Mouse (Mus musculus): Measurements from ENCODE around the gene Atp5d. TPM values are rescaled to one million over a fixed set of nuclear protein-coding genes. Genes with fewer than 3 reads are reported as not detected.
A peak's percentile ranks its signal among the peaks of the same experiment; 100 is the strongest.

Gene Atp5d
- polyA plus RNA-seq, 1 experiment from 2014 or later, result 475 TPM

DNA sequence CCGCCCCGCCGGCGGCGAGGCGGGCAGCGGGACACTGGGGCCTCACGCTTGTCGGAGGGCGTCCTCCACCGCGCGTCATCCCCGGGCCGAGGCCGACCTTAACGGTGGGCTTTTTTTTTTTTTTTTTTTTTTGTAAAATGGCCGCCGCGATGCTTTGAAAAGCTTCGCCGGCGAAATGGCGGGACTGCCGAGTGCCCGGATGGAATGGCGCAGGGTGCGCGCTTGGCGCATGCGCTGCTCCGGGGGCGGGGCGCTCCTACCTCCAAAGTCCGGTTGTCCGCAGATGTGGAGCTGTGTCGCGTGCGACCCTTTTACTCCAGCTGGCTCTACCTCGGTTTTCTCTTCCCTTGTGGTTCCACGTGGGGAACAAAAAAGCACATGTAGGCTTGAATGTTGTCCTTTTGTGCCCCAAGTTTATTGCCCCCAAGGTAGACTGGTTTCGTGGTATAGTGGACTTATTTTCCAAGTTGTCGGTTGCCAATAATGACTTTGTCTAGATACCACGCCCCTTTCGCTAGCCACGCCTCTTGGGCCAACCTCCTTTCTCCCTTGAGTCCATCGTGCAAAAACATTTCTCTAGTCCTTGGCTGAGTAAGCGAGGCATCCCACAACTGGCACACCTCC is 29.7 kb downstream of the Atp5d start:
- H3K9ac ChIP-seq (ENCODE audit: low read depth, low read length), result peak overlapping the region; percentile 99
- H3K4me3 ChIP-seq (ENCODE audit: low read depth, low read length), result peak overlapping the region; percentile 80
- peak overlapping the region; percentile 73 for H3K4me2 ChIP-seq (ENCODE audit: low read depth, low read length)
- H3K4me1 ChIP-seq (ENCODE audit: control insufficient read depth, insufficient read depth, low read length), result peaks cover 22% of the 10 kb centered on the region
- peaks cover 31% of the 10 kb centered on the region for H3K36me3 ChIP-seq (ENCODE audit: control insufficient read depth, insufficient read depth, low read length)
- H3K27me3 ChIP-seq (replicated peaks; ENCODE audit: control insufficient read depth, insufficient read depth, low read length), result no peaks in the 10 kb centered on the region
- peak overlapping the region; percentile 99 for H3K27ac ChIP-seq (replicated peaks; ENCODE audit: low read depth, low read length)
- H3K9me3 ChIP-seq (ENCODE audit: control insufficient read depth, low read length), result no peaks in the 10 kb centered on the region
- ATAC-seq (ENCODE audit: low read depth) (peak; percentile 31), DNase-seq (ENCODE audit: low spot score) (peak; percentile 95)
- under 1% methylated on average over 34 of the region's 48 CpGs for WGBS

DNA sequence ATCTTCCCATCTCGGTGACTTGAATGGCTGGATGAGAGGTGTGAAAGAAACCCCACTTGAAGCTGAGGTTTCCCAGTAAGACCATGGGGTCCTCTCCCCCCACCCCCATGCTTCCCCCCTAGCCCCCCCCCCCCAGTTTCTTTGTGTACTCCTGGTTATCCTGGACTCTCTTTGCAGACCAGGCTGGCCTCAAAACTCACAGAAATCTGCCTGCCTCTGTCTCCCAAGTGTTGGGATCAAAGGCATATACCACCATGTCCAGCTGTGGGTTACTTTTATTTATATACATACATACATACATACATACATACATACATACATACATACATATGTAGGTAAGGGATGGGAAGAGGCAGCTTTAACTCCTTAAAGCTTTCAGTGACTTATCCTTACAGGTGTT is 30.6 kb downstream of the Atp5d start:
- no peak overlapping the region for H3K27ac ChIP-seq (replicated peaks; ENCODE audit: low read depth, low read length)

DNA sequence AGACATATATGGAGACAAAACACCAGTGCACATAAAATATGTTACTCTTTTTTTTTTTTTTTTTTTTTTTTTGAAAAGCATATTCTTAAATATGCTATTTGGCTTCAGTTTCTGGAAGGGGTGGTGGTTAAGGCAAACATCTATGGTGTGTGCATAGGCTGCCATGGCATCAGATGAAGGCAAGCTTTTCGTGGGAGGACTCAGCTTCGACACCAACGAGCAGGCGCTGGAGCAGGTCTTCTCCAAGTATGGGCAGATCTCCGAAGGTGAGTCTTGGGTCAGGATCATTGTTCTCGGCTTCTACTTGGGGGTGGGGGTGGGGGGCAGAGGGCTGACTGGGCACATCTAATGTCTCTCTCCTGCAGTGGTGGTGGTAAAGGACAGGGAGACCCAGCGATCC is 31.2 kb downstream of the Atp5d start:
- H3K27ac ChIP-seq (replicated peaks; ENCODE audit: low read depth, low read length), result no peak overlapping the region; the same call in 1 of the 2 replicates
- no peak overlapping the region for H3K4me3 ChIP-seq (ENCODE audit: low read depth, low read length)
- WGBS, result 94% methylated on average over 7 of the region's 7 CpGs
- DNase-seq (ENCODE audit: low spot score), result no peak
- H3K9me3 ChIP-seq (ENCODE audit: control insufficient read depth, low read length), result no peaks in the 10 kb centered on the region
- H3K27me3 ChIP-seq (replicated peaks; ENCODE audit: control insufficient read depth, insufficient read depth, low read length), result no peaks in the 10 kb centered on the region
- H3K36me3 ChIP-seq (ENCODE audit: control insufficient read depth, insufficient read depth, low read length), result peaks cover 31% of the 10 kb centered on the region
- peaks cover 19% of the 10 kb centered on the region for H3K4me1 ChIP-seq (ENCODE audit: control insufficient read depth, insufficient read depth, low read length)
- H3K4me2 ChIP-seq (ENCODE audit: low read depth, low read length), result no peak overlapping the region
- H3K9ac ChIP-seq (ENCODE audit: low read depth, low read length), result no peak overlapping the region
- no peak for ATAC-seq (ENCODE audit: low read depth)

More for the DNA sequence above, 30.6 kb downstream of the Atp5d start:
- H3K36me3 ChIP-seq (ENCODE audit: control insufficient read depth, insufficient read depth, low read length), result peaks cover 31% of the 10 kb centered on the region
- DNase-seq (ENCODE audit: low spot score) (no peak), ATAC-seq (ENCODE audit: low read depth) (no peak)
- H3K27me3 ChIP-seq (replicated peaks; ENCODE audit: control insufficient read depth, insufficient read depth, low read length), result no peaks in the 10 kb centered on the region
- H3K4me3 ChIP-seq (ENCODE audit: low read depth, low read length), result peak overlapping the region; percentile 80
- peaks cover 24% of the 10 kb centered on the region for H3K4me1 ChIP-seq (ENCODE audit: control insufficient read depth, insufficient read depth, low read length)
- whole genome bisulfite sequencing, result 65% methylated on average over 1 of the region's 1 CpGs
- H3K9ac ChIP-seq (ENCODE audit: low read depth, low read length), result peak overlapping the region; percentile 99
- peak overlapping the region; percentile 73 for H3K4me2 ChIP-seq (ENCODE audit: low read depth, low read length)
- no peaks in the 10 kb centered on the region for H3K9me3 ChIP-seq (ENCODE audit: control insufficient read depth, low read length)

DNA sequence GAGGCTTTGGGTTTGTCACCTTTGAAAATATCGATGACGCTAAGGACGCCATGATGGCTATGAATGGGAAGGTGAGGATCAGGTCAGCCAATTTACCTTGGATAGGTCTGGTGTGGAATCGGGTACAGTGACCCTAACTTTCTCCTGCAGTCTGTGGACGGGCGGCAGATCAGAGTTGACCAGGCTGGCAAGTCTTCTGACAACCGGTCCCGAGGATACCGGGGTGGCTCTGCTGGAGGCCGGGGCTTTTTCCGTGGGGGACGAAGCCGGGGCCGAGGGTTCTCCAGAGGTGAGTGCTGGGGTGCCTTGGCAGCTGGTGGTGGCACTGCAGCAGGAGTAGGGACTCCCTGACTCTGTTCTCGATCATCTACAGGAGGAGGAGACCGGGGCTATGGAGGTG is 31.6 kb downstream of the Atp5d start:
- no peak for DNase-seq (ENCODE audit: low spot score)
- peaks cover 17% of the 10 kb centered on the region for H3K4me1 ChIP-seq (ENCODE audit: control insufficient read depth, insufficient read depth, low read length)
- no peak overlapping the region for H3K4me3 ChIP-seq (ENCODE audit: low read depth, low read length)
- no peak overlapping the region for H3K4me2 ChIP-seq (ENCODE audit: low read depth, low read length)
- WGBS, result 93% methylated on average over 16 of the region's 16 CpGs
- no peaks in the 10 kb centered on the region for H3K27me3 ChIP-seq (replicated peaks; ENCODE audit: control insufficient read depth, insufficient read depth, low read length)
- H3K9ac ChIP-seq (ENCODE audit: low read depth, low read length), result no peak overlapping the region
- ATAC-seq (ENCODE audit: low read depth), result no peak
- H3K27ac ChIP-seq (replicated peaks; ENCODE audit: low read depth, low read length), result no peak overlapping the region
- no peaks in the 10 kb centered on the region for H3K9me3 ChIP-seq (ENCODE audit: control insufficient read depth, low read length)
- H3K36me3 ChIP-seq (ENCODE audit: control insufficient read depth, insufficient read depth, low read length), result peaks cover 31% of the 10 kb centered on the region

DNA sequence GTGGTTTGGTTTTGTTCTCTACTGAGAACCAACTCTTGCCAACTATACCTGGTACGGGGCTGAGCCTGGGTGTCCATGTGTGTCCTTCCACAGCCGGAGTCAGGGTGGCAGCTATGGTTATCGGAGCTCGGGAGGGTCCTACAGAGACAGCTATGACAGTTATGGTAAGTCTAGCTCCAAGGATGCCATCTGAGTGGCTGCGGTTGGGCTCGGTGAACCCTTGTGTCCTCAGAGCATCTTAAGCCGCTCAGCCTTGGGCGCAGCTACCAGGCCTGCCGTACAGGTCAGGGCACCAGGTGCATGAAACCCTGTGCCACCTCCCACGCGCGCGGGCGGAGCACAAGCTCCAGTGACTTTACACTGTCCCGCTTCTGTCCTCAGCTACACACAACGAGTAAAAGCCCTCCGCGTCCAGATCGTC is 32.2 kb downstream of the Atp5d start:
- Histone ChIP-seq H3K4me3 (ENCODE audit: low read depth, low read length) (no peak overlapping the region), H3K27ac (replicated peaks; ENCODE audit: low read depth, low read length) (no peak overlapping the region), H3K4me1 (ENCODE audit: control insufficient read depth, insufficient read depth, low read length) (peaks cover 12% of the 10 kb centered on the region), H3K27me3 (replicated peaks; ENCODE audit: control insufficient read depth, insufficient read depth, low read length) (no peaks in the 10 kb centered on the region), H3K36me3 (ENCODE audit: control insufficient read depth, insufficient read depth, low read length) (peaks cover 31% of the 10 kb centered on the region), H3K9me3 (ENCODE audit: control insufficient read depth, low read length) (no peaks in the 10 kb centered on the region), H3K4me2 (ENCODE audit: low read depth, low read length) (no peak overlapping the region), H3K9ac (ENCODE audit: low read depth, low read length) (no peak overlapping the region)
- no peak for DNase-seq (ENCODE audit: low spot score)
- no peak for ATAC-seq (ENCODE audit: low read depth)
- 96% methylated on average over 18 of the region's 19 CpGs for WGBS

DNA sequence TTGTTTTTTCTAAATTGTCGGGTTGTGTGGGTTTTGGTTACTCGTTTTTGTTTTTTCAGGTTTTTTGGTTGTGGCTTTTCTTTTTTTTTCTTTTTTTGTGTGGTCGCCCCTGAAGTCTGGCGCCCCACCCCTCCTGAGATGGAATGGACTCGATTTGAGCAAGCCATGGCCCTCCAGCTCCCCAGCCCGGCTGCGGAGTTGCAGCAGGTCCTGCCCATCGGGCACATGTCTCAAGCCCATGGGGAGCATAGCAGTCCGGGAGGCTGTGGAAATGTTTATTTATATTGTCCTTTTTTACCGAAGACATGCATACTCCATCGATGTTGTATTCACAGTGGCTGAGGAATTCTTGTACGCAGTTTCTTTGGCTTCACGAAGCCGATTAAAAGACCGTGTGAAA is 32.8 kb downstream of the Atp5d start:
- peaks cover 31% of the 10 kb centered on the region for H3K36me3 ChIP-seq (ENCODE audit: control insufficient read depth, insufficient read depth, low read length)
- no peak overlapping the region for H3K27ac ChIP-seq (replicated peaks; ENCODE audit: low read depth, low read length)
- no peak overlapping the region for H3K4me3 ChIP-seq (ENCODE audit: low read depth, low read length)
- DNase-seq (ENCODE audit: low spot score) (no peak), ATAC-seq (ENCODE audit: low read depth) (no peak)
- WGBS, result 79% methylated on average over 15 of the region's 15 CpGs
- H3K4me1 ChIP-seq (ENCODE audit: control insufficient read depth, insufficient read depth, low read length), result peaks cover 12% of the 10 kb centered on the region; the same call in 1 of the 2 replicates
- H3K9me3 ChIP-seq (ENCODE audit: control insufficient read depth, low read length), result no peaks in the 10 kb centered on the region
- no peaks in the 10 kb centered on the region for H3K27me3 ChIP-seq (replicated peaks; ENCODE audit: control insufficient read depth, insufficient read depth, low read length)
- H3K4me2 ChIP-seq (ENCODE audit: low read depth, low read length), result no peak overlapping the region
- H3K9ac ChIP-seq (ENCODE audit: low read depth, low read length), result no peak overlapping the region

DNA sequence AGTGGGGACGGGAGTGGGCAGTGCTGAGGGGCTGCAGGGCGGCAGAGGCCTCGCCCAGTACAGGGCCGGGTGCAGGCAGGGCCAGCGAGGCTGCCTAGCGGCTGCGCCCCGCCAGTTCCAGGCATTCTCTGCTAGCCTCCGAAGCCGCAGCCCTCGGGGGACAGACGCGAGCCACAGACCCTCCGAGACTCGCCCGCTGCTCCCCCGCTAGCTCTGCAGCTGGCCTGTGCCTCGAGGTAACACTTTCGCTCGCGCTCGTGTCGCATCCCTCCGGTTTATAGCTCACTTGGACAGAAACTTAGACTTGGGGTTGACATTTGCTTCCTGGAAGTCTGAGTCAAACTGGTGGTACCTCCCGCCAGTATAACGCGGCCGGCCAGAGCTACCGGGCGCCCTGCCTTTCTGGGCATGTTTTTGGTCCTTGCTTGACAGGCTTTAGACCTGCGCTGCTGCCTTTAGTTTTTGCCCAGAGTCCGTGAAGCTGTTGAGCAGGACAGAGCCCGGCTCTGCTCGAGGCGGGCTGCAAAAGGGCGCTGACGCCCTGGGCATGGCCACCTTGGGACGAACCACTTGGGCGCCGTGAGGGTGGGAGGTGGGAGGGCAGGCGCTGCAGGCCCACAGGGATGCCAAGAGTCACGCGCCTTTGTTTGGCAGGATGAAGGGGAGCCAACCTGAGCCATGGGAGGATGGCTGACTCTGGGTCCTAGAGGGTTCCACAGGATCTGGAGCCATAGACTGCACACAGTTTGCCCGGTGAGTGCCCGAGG is 33.5 kb downstream of the Atp5d start:
- H3K36me3 ChIP-seq (ENCODE audit: control insufficient read depth, insufficient read depth, low read length), result peaks cover 31% of the 10 kb centered on the region
- peak overlapping the region; percentile 61; the same call in 1 of the 2 replicates for H3K9ac ChIP-seq (ENCODE audit: low read depth, low read length)
- H3K27ac ChIP-seq (replicated peaks; ENCODE audit: low read depth, low read length), result peak overlapping the region; percentile 76
- 87% methylated on average over 38 of the region's 45 CpGs for WGBS
- no peaks in the 10 kb centered on the region for H3K9me3 ChIP-seq (ENCODE audit: control insufficient read depth, low read length)
- no peaks in the 10 kb centered on the region for H3K27me3 ChIP-seq (replicated peaks; ENCODE audit: control insufficient read depth, insufficient read depth, low read length)
- H3K4me1 ChIP-seq (ENCODE audit: control insufficient read depth, insufficient read depth, low read length), result peaks cover 7% of the 10 kb centered on the region; the same call in 1 of the 2 replicates
- peak overlapping the region; percentile 46 for H3K4me3 ChIP-seq (ENCODE audit: low read depth, low read length)
- DNase-seq (ENCODE audit: low spot score) (no peak), ATAC-seq (ENCODE audit: low read depth) (no peak)
- H3K4me2 ChIP-seq (ENCODE audit: low read depth, low read length), result peak overlapping the region; percentile 53

DNA sequence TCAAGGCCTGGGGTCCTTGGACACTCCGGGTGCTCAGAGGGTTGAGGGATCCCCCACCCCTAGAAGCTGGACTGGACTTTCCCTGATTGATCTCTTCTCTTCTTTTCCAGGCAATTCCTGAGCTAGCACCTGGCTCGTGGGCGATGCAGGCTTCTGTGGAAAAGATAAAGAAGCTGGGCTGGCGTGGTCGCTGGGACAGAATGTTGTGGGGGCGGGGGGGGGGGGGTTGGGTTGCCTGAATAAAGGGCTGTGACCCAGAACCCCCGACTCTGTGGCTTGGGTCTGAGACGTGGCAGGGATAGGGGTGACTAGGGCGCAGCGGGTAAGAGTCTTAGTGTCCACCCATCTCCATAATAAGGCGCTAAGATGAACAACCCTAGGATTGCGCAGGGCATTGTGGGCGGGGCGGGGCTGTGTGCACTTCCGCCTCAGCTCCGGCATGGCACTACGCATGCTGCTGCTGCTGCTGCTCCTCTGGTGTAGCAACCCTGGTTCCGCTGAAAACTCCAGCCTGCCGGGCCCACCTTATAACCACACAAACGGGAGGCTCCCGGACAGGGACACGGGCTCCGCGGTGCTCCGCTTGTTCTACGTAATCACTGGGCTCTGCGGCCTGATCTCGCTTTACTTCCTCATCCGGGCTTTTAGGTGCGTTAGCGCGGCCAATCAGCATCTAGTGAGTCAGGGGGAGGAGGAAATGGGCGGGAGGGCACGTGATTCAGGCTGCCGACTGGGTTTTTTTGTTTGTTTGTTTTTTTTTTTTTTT is 34.3 kb downstream of the Atp5d start, which contains the start of gene 1600002K03Rik:
Gene 1600002K03Rik (plus strand): TSS at position 418 of the 766 bp plus-strand sequence.
- peak; percentile 77 for ATAC-seq (ENCODE audit: low read depth)
- WGBS, result 14% methylated on average over 21 of the region's 35 CpGs
- Histone ChIP-seq H3K4me3 (ENCODE audit: low read depth, low read length) (peak within 1 kb of the TSS; percentile 46), H3K27ac (replicated peaks; ENCODE audit: low read depth, low read length) (peak within 1 kb of the TSS; percentile 76), H3K9ac (ENCODE audit: low read depth, low read length) (peak within 1 kb of the TSS; percentile 61), H3K36me3 (ENCODE audit: control insufficient read depth, insufficient read depth, low read length) (peaks cover 31% of the 10 kb centered on the region), H3K9me3 (ENCODE audit: control insufficient read depth, low read length) (no peaks in the 10 kb centered on the region), H3K4me2 (ENCODE audit: low read depth, low read length) (peak within 1 kb of the TSS; percentile 53), H3K4me1 (ENCODE audit: control insufficient read depth, insufficient read depth, low read length) (0 out of 2 replicates have a peak, but pooled peaks cover 4% of the 10 kb centered on the region), H3K27me3 (replicated peaks; ENCODE audit: control insufficient read depth, insufficient read depth, low read length) (no peaks in the 10 kb centered on the region)
- peak; percentile 96 for DNase-seq (ENCODE audit: low spot score)

Measured in embryonic facial prominence, embryonic 14.5 days (tissue).